Mouse (Mus musculus) kidney, adult 11 months (tissue): ENCODE results near the gene Fam172a.
A peak's percentile ranks its signal among the peaks of the same experiment; 100 is the strongest.

ENCODE experiments used
- DNase-seq: peaks from one replicate; pipeline ENCODE4 v3.0.0; 2022

The Fam172a gene

DNA sequence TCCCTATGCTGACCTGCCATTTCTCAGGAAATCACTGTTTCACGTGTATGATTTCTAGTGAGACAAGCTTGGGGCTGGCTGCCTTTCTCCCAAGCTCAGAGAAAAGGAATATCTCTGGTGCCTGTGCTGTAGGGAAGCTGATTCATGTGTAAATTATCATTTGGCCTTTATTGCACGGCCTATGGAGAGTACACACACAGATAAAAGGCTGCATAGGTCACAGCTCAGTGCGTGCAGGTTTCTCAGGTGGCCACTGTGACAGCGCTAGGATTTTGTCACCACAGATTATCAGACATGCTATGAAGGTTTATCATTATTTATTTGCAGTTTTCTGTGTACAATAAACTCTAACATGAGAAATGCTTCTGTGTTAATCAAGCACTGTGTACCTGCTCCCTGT is 408.8 kb downstream of the Fam172a start:
- no peak for DNase-seq

DNA sequence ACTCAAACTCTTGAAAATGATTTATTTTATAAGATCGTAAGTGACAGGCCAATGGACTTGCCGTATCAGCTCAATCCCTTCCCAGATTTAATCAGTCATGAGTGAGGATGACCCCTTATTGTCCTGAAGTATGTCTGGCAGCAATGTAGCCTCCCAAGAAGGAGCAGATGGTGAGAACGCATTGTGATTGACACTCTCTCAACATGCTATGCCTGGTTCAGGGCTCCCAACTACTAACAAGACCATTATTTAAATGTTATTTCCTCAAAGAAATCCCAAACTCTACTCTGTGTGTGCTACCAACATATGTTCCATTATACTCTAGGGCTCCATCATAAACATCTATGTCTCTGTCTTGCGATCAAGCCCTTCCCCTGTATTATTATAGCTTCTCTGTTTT is 412.1 kb downstream of the Fam172a start:
- DNase-seq: no peak

DNA sequence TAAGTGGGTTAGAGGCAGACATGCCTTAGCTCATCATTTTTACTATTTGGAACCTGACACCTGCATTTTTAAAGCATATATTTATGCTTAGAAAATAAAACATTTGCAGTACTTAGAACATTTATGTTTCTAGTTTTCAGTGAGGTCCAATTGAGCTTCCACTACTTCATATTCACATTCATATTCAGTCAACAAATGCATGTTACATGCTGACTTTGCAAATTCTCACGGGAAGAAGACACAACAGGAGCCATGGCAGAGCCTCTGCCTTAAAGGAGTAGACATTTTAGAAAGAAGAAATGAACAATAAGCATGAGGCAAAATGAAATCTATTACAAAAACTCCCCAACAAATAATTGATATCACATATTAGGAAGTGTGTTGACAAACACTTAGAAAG is 416.9 kb downstream of the Fam172a start:
- DNase-seq: no peak

DNA sequence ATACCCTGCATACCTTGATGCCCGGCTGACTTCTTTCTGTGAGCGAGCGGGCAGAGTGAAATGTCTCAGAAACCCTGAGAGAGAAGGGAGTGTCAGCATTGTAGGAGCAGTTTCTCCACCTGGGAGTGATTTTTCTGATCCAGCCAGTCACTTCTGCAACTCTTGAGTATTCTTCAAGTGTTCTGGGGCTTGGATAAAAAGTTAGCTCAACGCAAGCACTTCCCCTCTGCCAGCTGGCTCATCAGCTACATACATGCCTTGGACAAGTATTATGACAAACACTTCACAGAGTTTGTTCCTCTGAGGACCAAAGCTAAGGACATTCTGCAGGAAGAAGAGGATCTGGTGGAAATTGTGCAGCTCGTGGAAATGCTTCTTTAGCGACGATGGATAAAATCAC is 420.2 kb downstream of the Fam172a start:
- DNase-seq: no peak

DNA sequence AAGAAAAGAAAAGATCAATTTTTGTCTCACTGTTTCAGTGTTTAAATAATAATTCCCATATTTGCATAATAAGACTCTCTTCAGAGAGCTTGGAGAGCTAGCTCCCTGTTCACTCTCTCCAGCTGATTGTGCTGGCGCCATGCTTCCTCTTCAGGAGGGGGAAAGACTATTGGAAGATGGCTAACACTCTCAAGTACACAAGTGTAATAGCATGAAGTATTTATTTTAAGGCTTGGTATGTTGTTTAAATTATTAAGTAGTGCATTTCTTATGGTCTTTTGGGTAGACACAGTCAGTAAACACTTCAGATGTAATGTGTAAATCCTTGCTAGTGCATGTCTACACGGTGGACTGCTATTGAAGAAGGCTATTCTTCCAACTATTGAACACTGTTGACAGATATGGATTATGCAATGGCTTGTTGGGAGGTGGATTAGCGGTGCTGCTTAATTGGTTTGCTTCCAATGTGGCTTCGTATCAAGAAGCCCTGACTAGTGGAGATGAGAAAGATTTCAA is 422.1 kb downstream of the Fam172a start:
- no peak for DNase-seq

DNA sequence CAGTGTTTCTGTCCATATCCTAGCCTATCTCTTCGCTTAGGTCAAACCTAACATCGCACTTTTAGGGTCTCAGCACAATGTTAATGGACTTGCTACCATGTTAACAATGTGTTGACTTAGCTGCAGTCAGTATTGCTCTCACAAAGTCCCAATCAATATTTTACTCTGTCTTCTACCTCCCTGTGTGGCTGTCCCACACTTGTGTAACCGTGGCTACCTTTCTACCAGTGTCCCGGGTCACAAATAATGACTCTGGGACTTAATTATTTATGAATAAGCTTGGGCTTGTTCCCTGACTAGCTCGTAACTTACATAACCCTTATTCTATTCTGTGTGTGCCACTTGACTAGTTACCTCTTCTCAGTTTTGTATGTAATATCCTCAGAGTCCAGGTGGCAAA is 455.6 kb downstream of the Fam172a start:
- DNase-seq: no peak

DNA sequence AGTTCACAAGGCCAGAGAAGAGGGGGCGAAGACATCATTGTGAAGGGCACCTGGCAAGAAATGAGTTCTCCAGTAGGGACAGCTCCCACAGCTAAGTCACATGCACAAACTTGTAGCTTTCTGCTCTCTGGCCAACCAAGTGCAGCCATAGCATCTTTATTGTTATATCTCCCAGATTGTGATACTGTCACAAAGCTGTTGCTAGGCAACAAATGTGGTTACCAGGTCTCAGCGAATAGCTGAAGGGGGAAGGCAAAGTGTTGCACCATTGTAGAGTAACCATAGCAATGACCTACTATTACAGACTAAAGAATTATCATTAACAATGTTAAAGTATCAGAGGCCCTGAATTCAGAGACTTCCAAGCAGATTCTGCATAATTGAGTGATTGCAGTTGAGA is 460.3 kb downstream of the Fam172a start:
- DNase-seq: no peak

DNA sequence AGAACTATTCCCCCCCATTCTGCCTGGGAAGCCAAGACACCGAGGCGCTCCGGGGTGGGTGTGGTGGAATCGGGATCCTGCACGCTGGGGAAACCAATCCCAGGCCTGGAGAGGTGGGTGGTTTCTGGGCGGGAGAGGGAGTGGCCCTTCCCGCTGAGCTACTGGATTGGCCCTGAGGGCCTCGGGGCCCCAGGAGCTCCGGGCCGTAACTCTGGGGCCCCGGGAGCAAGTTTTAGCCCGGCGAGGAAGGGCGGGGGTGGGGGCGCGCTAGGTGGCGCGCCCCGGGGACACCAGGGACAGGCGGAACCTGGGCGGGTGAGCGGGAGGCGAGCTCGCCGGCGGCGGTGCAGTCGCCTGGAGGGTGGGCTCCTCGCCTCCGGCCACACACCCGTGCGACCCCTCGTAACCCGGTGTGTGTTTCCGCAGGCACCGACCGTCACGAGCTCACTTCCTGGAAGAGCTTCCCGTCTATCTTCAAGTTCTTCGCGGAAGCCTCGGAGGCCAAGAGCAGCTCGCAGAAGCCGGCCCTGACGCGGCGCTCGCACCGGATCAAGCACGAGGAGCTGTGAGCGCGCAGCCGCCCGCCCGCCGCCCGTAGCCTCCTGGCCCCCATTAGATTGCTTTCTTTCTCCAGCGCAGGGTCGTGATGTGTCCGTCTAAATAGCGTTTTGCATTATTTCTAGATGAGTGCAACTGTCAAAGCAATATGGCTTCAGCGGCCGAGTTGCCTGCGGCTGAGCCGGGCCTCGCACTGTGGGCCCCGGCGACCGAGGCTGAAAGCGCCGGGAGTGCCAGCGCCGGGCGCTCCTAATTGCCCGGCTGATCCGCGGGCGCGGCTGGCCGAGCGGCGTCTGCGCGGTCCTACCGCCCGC is 461.5 kb downstream of the Fam172a start:
- DNase-seq: peak; percentile 66

DNA sequence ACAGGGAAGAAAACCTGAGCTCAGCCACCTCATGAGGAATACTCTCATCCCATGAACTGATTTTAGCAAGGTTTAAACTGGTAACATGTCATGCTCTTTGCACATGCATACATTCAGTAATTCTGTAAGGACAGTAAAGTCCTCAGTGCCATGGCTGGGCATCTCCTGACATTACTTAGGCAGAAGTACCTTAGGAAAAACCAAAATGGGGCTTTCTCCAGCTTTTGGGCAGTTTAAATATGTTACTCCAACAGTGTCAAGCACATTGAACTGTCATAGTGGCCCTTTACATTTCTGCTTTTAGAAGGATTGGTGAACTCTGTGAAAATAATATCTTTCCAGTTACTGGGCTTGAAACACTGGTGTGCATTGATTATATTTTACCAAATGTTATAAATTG is 463.1 kb downstream of the Fam172a start:
- no peak for DNase-seq

DNA sequence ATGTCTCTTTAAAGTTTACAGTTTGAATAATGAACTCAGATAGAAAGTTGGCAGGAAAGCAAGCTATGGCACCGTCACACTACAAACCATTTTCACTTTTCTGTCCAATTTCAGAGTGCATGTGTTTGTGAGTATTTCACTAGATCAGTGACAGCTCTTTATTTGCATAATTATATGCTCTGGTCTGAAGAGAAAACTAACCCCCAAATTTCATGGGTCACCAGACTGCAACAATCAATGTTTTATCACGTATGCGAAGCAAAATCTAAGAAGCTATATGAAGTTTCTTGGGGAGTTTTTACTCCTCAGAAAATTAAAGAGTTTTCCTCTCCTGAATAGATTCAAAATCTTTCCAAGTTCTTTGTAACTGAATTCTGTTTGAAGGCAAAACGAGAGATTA is 466.3 kb downstream of the Fam172a start:
- no peak for DNase-seq

DNA sequence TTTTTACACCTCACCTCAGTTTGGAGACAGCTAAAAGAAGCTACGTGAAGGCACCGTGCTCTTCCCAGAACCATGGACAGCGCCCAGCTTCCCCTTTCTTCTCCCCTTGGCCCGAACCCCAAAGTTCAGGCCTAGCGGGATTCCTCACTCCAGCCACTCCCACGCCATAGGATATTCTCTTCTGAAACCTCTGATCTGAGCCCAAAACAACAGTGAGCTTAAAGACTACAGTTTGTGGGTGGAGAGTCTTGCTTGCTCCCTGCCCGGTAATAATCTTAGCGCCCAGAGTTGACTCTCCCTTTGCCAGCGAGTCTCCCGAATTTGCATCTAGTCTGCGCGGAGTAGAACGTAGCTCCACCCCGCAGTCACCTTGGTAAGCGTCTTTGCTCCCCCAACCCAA is 469.5 kb downstream of the Fam172a start:
- no peak for DNase-seq

DNA sequence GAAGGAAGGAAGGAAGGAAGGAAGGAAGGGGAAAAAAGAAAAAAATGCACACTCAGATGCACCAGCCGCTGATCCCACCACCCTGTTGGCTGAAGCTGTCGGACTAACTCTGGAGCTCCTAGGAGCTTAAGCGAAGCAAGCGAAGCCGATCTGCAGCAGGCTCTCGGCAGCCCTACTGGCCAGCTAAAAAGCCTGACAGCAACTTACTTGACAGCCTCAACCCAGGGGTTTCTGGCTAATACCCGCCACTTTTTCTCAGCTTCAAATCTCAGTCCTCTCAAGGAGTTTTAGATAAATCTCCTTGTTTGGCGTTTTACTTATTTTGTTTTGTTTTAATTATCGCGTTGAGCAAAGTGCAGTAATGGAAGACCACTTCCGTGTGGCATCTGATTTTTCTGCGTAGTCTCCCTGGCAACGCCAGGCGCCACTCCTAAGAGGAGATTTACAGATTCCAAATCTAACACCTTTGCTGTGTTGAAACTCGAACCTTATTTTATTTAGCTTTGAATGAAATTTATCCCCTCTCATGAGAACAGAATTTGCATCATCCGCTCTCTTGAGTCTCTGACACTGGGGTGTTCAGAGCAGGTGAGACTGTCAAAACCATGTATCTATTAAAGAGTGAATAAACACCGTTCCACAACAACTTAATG is 470.3 kb downstream of the Fam172a start:
- no peak for DNase-seq

DNA sequence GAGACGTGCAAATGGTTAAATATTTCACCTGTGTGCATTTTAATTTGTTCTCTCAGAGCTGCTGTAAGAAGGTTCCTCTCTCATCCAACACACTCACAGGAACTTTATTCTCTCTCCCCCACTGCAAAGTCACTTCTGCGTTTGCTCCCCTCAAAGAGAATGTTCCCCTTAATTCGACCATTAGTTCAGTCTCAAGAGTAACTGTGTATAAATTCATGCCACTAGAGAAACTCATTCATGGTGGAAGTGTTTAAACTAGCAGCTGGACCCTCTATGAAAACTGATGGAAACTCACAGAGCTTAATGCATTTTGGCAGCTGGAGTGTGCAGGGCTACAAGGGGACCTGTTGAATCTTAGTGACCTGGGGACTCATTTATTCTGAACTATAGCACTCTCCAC is 471.0 kb downstream of the Fam172a start:
- DNase-seq: no peak

DNA sequence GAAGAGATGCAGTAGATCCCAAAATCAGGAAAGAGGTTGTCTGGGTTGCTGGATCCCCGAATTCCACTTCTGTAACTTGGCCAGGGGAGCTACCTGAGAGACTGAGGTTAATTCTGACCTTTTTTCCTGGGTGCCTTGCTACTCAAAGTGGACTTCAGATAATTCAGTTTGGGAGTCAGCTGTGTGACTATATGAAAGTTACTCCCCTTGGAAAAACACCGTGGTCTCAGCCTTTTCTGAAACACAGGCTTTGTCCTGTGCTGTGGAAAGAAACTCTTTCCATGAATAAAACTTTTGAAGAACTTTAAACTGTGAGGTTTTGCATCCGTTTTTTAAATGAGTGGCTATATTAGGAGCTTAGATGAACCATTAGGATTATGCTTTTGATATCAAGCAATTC is 472.4 kb downstream of the Fam172a start:
- DNase-seq: no peak

DNA sequence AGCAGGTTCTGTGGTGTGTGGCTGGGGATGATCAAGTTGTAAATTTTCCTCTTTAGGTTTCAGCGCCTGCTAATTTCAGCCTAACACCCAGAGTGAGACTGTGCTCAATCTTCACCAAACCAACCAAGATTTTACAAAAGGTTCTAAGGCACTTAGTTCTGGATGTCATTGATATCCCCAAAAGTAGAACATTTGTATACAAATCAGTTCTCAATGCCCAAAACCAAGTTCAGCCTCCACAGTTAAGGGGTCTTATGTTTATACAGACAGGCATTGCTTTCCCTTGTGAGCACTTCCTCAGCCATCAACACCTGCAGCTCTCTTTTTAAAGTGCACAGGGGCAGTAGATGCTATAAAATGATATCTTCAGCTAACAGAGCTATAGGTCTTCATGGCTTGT is 473.1 kb downstream of the Fam172a start:
- DNase-seq: no peak

DNA sequence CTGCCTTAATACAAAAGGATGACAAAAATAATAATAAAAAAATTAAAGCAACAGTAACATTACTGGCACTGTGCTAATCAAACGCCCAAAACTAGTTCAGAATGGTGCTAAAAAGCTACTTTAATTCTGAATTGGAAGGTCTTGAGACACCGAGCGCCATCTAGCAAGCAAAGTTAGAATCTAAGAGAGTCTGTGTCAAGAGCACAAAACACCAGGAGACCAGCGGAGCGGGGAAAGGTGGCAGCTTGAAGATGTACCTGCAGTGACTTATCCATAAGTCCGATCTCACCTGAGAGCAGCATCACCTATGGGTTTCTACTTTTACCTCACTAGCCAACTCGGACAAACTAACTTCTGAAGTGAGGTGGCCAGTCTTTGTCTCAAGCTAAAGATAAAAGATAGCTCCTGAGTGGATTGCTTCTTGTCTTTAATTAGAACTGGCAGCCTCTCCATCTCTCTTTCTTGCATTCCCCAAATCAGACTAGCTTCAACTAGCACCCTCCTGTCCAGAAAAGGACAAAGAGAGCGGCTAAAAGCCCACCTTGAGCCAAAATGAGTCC is 474.1 kb downstream of the Fam172a start:
- no peak for DNase-seq

DNA sequence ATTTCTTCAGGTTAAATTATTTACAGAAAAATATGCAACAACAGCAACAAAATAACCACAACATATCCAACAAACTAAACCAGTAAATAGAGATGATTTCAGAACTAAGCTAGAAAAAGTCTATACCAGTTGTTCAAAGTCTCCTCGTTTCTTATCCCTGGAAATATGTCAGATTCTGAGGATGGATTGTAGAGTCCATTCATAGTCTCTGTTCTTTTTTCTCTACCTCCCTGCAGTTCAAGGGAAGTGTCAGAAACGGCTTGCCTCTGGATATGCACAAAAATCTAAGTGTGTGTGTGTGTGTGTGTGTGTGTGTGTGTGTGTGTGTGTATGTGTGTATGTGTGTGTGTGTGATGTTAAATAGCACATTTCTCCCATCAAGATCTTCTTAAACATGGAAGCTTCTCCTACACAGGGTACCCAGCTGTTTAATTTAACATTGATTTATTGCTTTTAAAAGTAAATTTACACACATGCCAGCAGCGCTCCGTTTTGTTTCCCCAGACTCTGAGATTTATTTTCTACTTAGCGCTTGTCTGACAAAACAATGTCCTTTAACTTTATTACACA is 475.6 kb downstream of the Fam172a start:
- DNase-seq: no peak

DNA sequence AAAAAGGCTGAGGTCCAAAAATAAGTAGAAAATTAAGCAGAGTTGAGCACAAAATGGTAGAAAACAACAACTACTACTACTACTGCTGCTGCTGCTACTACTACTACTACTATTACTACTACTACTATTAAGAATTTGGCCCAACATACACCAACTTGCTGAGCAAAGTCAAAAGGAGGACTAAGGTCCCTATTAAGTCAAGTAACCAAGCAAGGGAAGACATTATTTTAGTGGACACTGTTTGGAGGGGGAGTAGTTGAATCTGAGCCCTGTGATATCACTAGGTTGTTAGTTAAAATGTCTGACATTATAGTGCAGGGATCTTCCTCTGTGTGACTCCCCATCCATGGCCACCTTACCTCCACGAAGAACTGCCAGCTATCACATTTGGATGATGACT is 476.2 kb downstream of the Fam172a start:
- no peak for DNase-seq

DNA sequence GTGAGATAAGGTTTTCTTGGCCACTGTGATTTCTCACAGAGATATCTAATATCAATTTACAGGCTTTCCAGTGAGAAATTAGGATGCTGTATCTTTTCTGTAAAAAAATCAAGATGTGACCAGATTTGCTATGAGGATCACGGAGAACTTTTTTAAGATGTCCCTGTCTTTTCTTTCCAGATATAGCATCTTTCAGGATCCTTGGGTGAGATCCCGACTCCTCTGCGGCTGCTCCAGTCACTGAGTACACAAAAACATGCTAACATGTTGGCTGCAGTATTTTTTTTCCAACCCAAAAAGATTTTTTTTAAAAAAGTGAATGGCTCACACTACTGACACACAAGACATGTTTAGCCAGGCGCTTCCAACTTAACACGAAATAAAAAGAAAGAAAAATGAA is 476.9 kb downstream of the Fam172a start:
- no peak for DNase-seq

DNA sequence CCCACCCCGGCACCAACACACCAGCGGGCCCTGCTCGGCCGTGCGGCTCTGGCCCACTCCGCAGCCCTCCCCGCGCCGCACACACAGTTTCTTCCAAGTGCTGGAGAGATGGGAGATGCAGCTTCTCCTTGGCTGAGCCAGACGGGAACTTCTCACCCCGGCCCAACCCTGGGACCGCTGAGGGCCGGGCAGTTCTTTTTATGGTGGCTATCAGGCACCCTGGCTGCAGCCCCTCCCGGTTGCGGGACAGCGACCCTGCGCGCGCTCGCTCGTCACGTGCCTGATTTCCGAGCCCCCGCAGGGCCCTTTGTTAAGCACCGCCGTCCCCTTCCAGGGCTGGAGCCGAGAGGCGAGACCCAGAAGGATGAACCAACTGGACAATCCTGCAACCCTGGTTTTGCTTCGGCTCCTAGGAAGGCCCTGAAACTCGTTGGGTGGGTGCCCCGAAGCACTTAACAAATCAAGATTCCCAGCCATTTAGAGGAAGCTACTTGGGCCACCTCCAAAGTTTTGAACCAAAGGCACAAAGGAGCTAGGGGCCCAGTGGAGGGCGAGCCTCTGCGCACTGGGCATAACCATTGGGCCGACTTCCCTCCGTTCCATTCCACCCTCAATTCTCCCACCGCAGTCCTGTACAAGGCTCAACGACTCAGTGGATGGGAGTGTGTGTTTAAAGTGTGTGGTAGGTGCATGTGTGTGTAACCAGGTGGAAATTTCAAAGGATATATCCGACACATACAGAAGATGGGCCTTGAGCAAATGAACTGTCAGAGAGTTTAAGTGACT is 477.7 kb downstream of the Fam172a start:
- DNase-seq: no peak

DNA sequence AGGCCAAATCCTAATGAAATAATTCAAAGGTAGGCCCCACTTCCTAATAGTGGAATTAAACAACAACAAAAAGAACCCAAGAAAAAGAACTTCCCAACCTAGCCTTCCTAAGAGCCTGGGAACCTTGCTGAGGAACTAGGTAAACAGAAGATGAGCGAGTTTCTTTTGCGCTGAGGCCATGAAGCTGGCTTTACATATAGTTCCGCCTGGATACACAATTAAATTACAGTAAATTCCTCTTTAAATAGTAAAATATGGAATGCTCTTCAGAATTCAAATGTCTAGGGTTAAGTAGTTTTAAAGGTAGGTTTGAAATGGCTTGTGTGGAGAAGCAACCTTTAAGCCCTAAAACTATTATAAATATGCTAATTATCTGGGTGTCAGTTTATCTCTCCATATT is 478.4 kb downstream of the Fam172a start:
- DNase-seq: no peak

DNA sequence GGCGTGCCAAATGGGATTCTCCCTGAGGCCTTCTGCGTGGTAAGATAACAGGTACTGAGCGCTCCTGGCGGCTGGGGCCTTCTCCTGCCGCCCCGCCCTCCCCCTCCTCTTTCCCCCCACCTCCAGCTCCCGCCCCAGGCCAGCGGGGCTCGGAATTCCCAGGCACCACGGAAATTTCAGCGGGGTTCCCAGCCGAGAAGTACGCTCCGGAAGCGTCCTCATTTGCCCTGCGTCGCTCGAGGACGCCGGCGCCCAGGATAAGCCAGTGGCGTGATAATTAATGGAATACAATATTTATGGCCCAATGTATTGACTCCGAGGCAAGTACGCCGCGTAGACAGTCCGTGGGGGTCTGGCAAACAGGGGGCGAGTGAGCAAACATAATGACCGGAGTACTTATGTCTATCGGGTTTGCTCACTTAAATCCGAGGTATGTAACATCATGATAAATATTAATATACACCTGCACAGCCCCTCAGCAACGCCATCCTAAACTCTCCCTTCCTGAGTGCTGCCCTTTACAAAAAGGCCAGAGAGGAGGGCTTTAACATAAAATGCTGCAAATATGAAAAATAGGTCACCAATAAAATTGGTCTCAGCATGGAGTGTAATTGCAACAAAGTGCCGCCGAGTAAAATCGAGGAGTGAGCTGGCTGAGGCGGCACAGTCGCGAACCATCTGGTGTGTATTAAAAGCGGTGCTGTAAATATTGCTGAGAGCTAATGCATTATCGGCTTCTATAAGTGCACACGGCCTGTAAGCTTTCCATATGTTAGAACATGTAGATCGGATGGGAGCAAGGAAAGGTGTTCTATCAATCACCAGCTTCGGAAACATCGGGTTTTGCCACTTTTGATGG is 479.5 kb downstream of the Fam172a start:
- DNase-seq: no peak
